Comparison of ENCODE assay signal across 10 mouse cellular contexts in the genomic region with DNA sequence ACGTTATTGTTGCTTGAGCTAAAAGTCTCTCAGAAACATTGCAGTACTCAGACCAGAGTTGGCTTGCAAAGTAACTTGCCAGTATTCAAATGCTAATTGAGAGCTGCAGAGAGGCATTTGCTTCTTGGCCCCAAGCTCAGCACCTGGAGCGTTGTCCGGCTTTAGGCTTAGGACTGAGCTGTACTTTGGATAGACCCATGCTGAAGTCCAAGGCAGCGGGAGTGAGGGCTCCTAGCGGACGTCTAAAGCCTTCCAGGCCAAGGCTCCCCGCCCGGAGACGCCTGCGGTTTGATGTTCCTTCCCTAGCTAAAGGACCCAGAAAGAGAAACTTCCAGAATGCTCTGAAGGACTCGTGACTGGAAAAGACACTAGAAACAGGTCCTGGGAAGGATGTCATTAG. TPM values are rescaled to one million over a fixed set of nuclear protein-coding genes. Genes with fewer than 3 reads are reported as not detected.
DNase-seq lines count a peak whose midpoint lies in the region; ATAC-seq lines count a peak whose summit lies in the region.
"Had no signal": no experiment of that assay in that cellular context is flagged by ENCODE, and none has a peak within 500 bp of the region (broad histone marks: within the 10 kb centered on the region; RNA-seq: fewer than 3 reads in every experiment).

No protein-coding gene starts in this region.

- ATAC-seq in heart, embryonic 12.5 days (ENCODE audit: insufficient number of reproducible peaks, low FRiP score), result no peak
- no peak for ATAC-seq in midbrain, embryonic 12.5 days (ENCODE audit: low FRiP score, low read depth)

- H3K27ac ChIP-seq in heart, embryonic 12.5 days (ENCODE audit: poor library complexity, severe bottlenecking), result no peak overlapping the region
- H3K27ac ChIP-seq in midbrain, embryonic 12.5 days (replicated peaks), result no peak overlapping the region
- H3K27ac ChIP-seq: macrophage had no signal

- no peaks in the 10 kb centered on the region for H3K36me3 ChIP-seq in heart, embryonic 12.5 days
- no peaks in the 10 kb centered on the region for H3K36me3 ChIP-seq in midbrain, embryonic 12.5 days

- H3K4me1 ChIP-seq in heart, embryonic 12.5 days (replicated peaks), result peaks cover 18% of the 10 kb centered on the region
- H3K4me1 ChIP-seq in midbrain, embryonic 12.5 days, result peaks cover 12% of the 10 kb centered on the region; the same call in 1 of the 2 replicates

- 3% methylated on average over 11 of the region's 11 CpGs for WGBS in heart, embryonic 12.5 days
- under 1% methylated on average over 11 of the region's 11 CpGs for WGBS in midbrain, embryonic 12.5 days

- peak overlapping the region; percentile 67 for H3K4me2 ChIP-seq in heart, embryonic 12.5 days
- H3K4me2 ChIP-seq in midbrain, embryonic 12.5 days (replicated peaks), result 0 out of 2 replicates have a peak overlapping the region, but pooled peaks have one; percentile 48

- H3K4me3 ChIP-seq in heart, embryonic 12.5 days, result peak overlapping the region; percentile 39
- H3K4me3 ChIP-seq in midbrain, embryonic 12.5 days, result peak overlapping the region; percentile 33; the same call in 1 of the 2 replicates

- H3K27me3 ChIP-seq in heart, embryonic 12.5 days (replicated peaks), result peaks cover 67% of the 10 kb centered on the region
- H3K27me3 ChIP-seq in midbrain, embryonic 12.5 days, result peaks cover 66% of the 10 kb centered on the region

- no peak overlapping the region for H3K9ac ChIP-seq in heart, embryonic 12.5 days
- H3K9ac ChIP-seq in midbrain, embryonic 12.5 days (replicated peaks), result no peak overlapping the region

- DNase-seq in heart, postnatal 4 days, result no peak
- DNase-seq in embryo, embryonic 11 days, result peak; percentile 57
- DNase-seq in kidney, adult 18-20 months, result peak; percentile 49
- no peak for DNase-seq in cerebellum, adult 9-11 months
- DNase-seq in spleen, postnatal 4 days (ENCODE audit: low spot score in 2 of 2), result no peak
- no peak for DNase-seq in urinary bladder, postnatal 25 days (ENCODE audit: low spot score)
- DNase-seq: gastrocnemius, postnatal 25 days had no signal

- H3K9me3 ChIP-seq in heart, embryonic 12.5 days (replicated peaks), result 0 out of 2 replicates have a peak, but pooled peaks cover 5% of the 10 kb centered on the region
- no peaks in the 10 kb centered on the region for H3K9me3 ChIP-seq in midbrain, embryonic 12.5 days

RNA-seq across cellular contexts. Expression of gene Galr2, which starts 1.4 kb away (rescaled TPM):
- 0.09 TPM in 1 of 2 replicates, not detected in the other for polyA plus RNA-seq in heart, embryonic 12.5 days (2016; fragmentation: Nextera tagmentation; extraction: Ambion mirVana)
- total RNA-seq in heart, postnatal 4 days (2021), result not detected
- polyA plus RNA-seq in midbrain, embryonic 12.5 days (2016; fragmentation: Nextera tagmentation; extraction: Ambion mirVana), result 0.21 and 0.24 TPM in 2 replicates
- polyA plus RNA-seq: macrophage had no signal

RNA-seq across cellular contexts. Expression of gene Srp68, which starts 8.1 kb away (rescaled TPM):
- 73.9 and 74.8 TPM in 2 replicates for polyA plus RNA-seq in heart, embryonic 12.5 days (2016; fragmentation: Nextera tagmentation; extraction: Ambion mirVana)
- total RNA-seq in heart, postnatal 4 days (2021), result 10 to 100 TPM; 60.5 to 61.7 TPM
- 84.2 and 85.6 TPM in 2 replicates for polyA plus RNA-seq in midbrain, embryonic 12.5 days (2016; fragmentation: Nextera tagmentation; extraction: Ambion mirVana)

RNA-seq across cellular contexts. Expression of gene Exoc7, which starts 24.9 kb away (rescaled TPM):
- 47.8 and 51.3 TPM in 2 replicates for polyA plus RNA-seq in heart, embryonic 12.5 days (2016; fragmentation: Nextera tagmentation; extraction: Ambion mirVana)
- total RNA-seq in heart, postnatal 4 days (2021), result 10 to 100 TPM; 54.0 to 62.6 TPM
- polyA plus RNA-seq in midbrain, embryonic 12.5 days (2016; fragmentation: Nextera tagmentation; extraction: Ambion mirVana), result 83.4 and 83.5 TPM in 2 replicates

RNA-seq across cellular contexts. Expression of gene Evpl, which starts 44.2 kb away (rescaled TPM):
- polyA plus RNA-seq in heart, embryonic 12.5 days (2016; fragmentation: Nextera tagmentation; extraction: Ambion mirVana), result 0.53 and 0.84 TPM in 2 replicates
- 1 to 10 TPM; 1.2 to 1.6 TPM for total RNA-seq in heart, postnatal 4 days (2021)
- polyA plus RNA-seq in midbrain, embryonic 12.5 days (2016; fragmentation: Nextera tagmentation; extraction: Ambion mirVana), result 0.75 and 1.1 TPM in 2 replicates
- polyA plus RNA-seq: macrophage had no signal

RNA-seq across cellular contexts. Expression of gene Foxj1, which starts 53.1 kb away (rescaled TPM):
- 0.15 and 0.40 TPM in 2 replicates for polyA plus RNA-seq in heart, embryonic 12.5 days (2016; fragmentation: Nextera tagmentation; extraction: Ambion mirVana)
- under 1 TPM in 1 of 2 experiments, not detected in 1; 0.23 TPM for total RNA-seq in heart, postnatal 4 days (2021)
- polyA plus RNA-seq in midbrain, embryonic 12.5 days (2016; fragmentation: Nextera tagmentation; extraction: Ambion mirVana), result 9.8 and 10.5 TPM in 2 replicates
- polyA plus RNA-seq: macrophage had no signal

Comparison
In these comparisons a context has a peak if more than half of its experiments do, and no peak if none do; other contexts are left out.
1. DNase-seq: peak in embryo, embryonic 11 days (single experiment) and kidney, adult 18-20 months (single experiment); none in heart, postnatal 4 days (single experiment), cerebellum, adult 9-11 months (single experiment), spleen, postnatal 4 days (0 of 2) and urinary bladder, postnatal 25 days (single experiment).